Mouse (Mus musculus) hindbrain, embryonic 12.5 days (tissue): ENCODE measurements around the gene Dusp7. TPM values are rescaled to one million over a fixed set of nuclear protein-coding genes. Genes with fewer than 3 reads are reported as not detected.

ENCODE experiments used
- ATAC-seq: fragments of 200-750 bp; cut with Nextera tagmentation; 2 replicates; pipeline ENCODE4 v1.8.0; 2017; ENCODE audit warnings: moderate TSS enrichment; ENCODE audit not compliant: low FRiP score
- H3K27ac ChIP-seq: fragments of 300-500 bp; sonication (generic); 2 replicates; pipeline ENCODE4 v1.5.1; 2016; ENCODE audit warnings: mild to moderate bottlenecking
- H3K27me3 ChIP-seq: fragments of 300-500 bp; sonication (generic); 2 replicates; pipeline ENCODE4 v1.6.1; 2016; ENCODE audit warnings: mild to moderate bottlenecking
- H3K36me3 ChIP-seq: fragments of 300-500 bp; sonication (generic); 2 replicates; pipeline ENCODE4 v1.6.1; 2016; ENCODE audit warnings: mild to moderate bottlenecking
- H3K4me1 ChIP-seq: fragments of 300-500 bp; sonication (generic); 2 replicates; pipeline ENCODE4 v1.6.1; 2016
- H3K4me2 ChIP-seq: fragments of 300-500 bp; sonication (generic); replicated peaks from 2 replicates; pipeline ENCODE4 v1.6.1; 2016; ENCODE audit warnings: mild to moderate bottlenecking
- H3K4me3 ChIP-seq: fragments of 300-500 bp; sonication (generic); 2 replicates; pipeline ENCODE4 v1.5.1; 2016; ENCODE audit warnings: mild to moderate bottlenecking
- H3K9ac ChIP-seq: fragments of 300-500 bp; sonication (generic); 2 replicates; pipeline ENCODE4 v1.6.1; 2016; ENCODE audit warnings: mild to moderate bottlenecking, moderate library complexity
- H3K9me3 ChIP-seq: fragments of 300-500 bp; sonication (generic); replicated peaks from 2 replicates; pipeline ENCODE4 v1.6.1; 2016; ENCODE audit warnings: mild to moderate bottlenecking
- WGBS: fragments of 180-500 bp; shearing (Covaris S2); methylation state at CpG from one replicate; pipeline ENCODE4 v1.1.7; 2016; 5-methylcytosine and 5-hydroxymethylcytosine counted together
- polyA plus RNA-seq: library from polyadenylated mRNA; unstranded; fragments of >200 nt; fragmentation: Nextera tagmentation; extraction: Ambion mirVana; gene quantifications from 2 replicates; pipeline ENCODE4 v1.2.1, GENCODE M21; 2016

The Dusp7 gene
- polyA plus RNA-seq: 25.5 and 26.9 TPM in 2 replicates

GRCm38 (mm10) chr9:106368112-106368717, at the start of gene Dusp7:
TSS of gene Dusp7 (plus strand) at chr9:106368632.
- no peaks in the 10 kb centered on the region; the same call in 1 of the 2 replicates for H3K27me3 ChIP-seq
- ATAC-seq: peak; percentile 80
- peaks cover 9% of the 10 kb centered on the region; the same call in 1 of the 2 replicates for H3K36me3 ChIP-seq
- under 1% methylated on average over 43 of the region's 57 CpGs for WGBS
- no peaks in the 10 kb centered on the region for H3K9me3 ChIP-seq
- H3K27ac ChIP-seq: peak within 1 kb of the TSS; percentile 98
- H3K4me1 ChIP-seq: peaks cover 49% of the 10 kb centered on the region
- peak within 1 kb of the TSS; percentile 87 for H3K9ac ChIP-seq
- peak within 1 kb of the TSS; percentile 68 for H3K4me3 ChIP-seq
- H3K4me2 ChIP-seq: peak within 1 kb of the TSS; percentile 93

GRCm38 (mm10) chr9:106319095-106319494, 49.3 kb upstream of the Dusp7 start:
- no peaks in the 10 kb centered on the region for H3K27me3 ChIP-seq

GRCm38 (mm10) chr9:106322497-106322896, 45.9 kb upstream of the Dusp7 start:
- Histone ChIP-seq H3K27me3 (no peaks in the 10 kb centered on the region), H3K36me3 (no peaks in the 10 kb centered on the region), H3K9ac (no peak overlapping the region), H3K4me3 (no peak overlapping the region), H3K4me1 (peaks cover 14% of the 10 kb centered on the region), H3K4me2 (no peak overlapping the region), H3K27ac (no peak overlapping the region), H3K9me3 (no peaks in the 10 kb centered on the region)
- 88% methylated on average over 3 of the region's 3 CpGs for WGBS
- ATAC-seq: no peak

More at GRCm38 (mm10) chr9:106319095-106319494, 49.3 kb upstream of the Dusp7 start:
- H3K27ac ChIP-seq: no peak overlapping the region
- H3K9ac ChIP-seq: no peak overlapping the region
- H3K4me3 ChIP-seq: no peak overlapping the region
- no peaks in the 10 kb centered on the region for H3K9me3 ChIP-seq
- 58% methylated on average over 2 of the region's 2 CpGs for WGBS
- H3K4me1 ChIP-seq: peaks cover 11% of the 10 kb centered on the region
- no peak for ATAC-seq
- H3K4me2 ChIP-seq: no peak overlapping the region
- H3K36me3 ChIP-seq: no peaks in the 10 kb centered on the region

GRCm38 (mm10) chr9:106326241-106326640, 42.2 kb upstream of the Dusp7 start:
- peaks cover 11% of the 10 kb centered on the region; the same call in 1 of the 2 replicates for H3K4me1 ChIP-seq
- no peak overlapping the region for H3K4me3 ChIP-seq
- WGBS: 76% methylated on average over 8 of the region's 8 CpGs
- no peak overlapping the region for H3K4me2 ChIP-seq
- H3K9ac ChIP-seq: no peak overlapping the region
- no peak overlapping the region for H3K27ac ChIP-seq
- no peaks in the 10 kb centered on the region for H3K27me3 ChIP-seq
- H3K9me3 ChIP-seq: no peaks in the 10 kb centered on the region
- ATAC-seq: no peak
- no peaks in the 10 kb centered on the region for H3K36me3 ChIP-seq

- Histone ChIP-seq H3K36me3 (no peaks in the 10 kb centered on the region), H3K27ac (no peak overlapping the region), H3K4me2 (no peak overlapping the region), H3K4me1 (peaks cover 11% of the 10 kb centered on the region; the same call in 1 of the 2 replicates), H3K9ac (no peak overlapping the region), H3K4me3 (no peak overlapping the region), H3K27me3 (no peaks in the 10 kb centered on the region), H3K9me3 (no peaks in the 10 kb centered on the region)
- WGBS: 82% methylated on average over 8 of the region's 8 CpGs
- no peak for ATAC-seq
Measured at GRCm38 (mm10) chr9:106327125-106327809, 41.2 kb upstream of the Dusp7 start.

- H3K4me3 ChIP-seq: no peak overlapping the region
- no peaks in the 10 kb centered on the region for H3K36me3 ChIP-seq
- no peak for ATAC-seq
- WGBS: 87% methylated on average over 7 of the region's 7 CpGs
- no peak overlapping the region for H3K4me2 ChIP-seq
- H3K9ac ChIP-seq: no peak overlapping the region
- H3K4me1 ChIP-seq: peaks cover 7% of the 10 kb centered on the region; the same call in 1 of the 2 replicates
- no peak overlapping the region for H3K27ac ChIP-seq
- no peaks in the 10 kb centered on the region for H3K27me3 ChIP-seq
- H3K9me3 ChIP-seq: no peaks in the 10 kb centered on the region
Measured at GRCm38 (mm10) chr9:106328068-106328610, 40.3 kb upstream of the Dusp7 start.

GRCm38 (mm10) chr9:106328772-106329511, 39.5 kb upstream of the Dusp7 start:
- Histone ChIP-seq H3K9ac (no peak overlapping the region), H3K9me3 (no peaks in the 10 kb centered on the region), H3K4me1 (peaks cover 7% of the 10 kb centered on the region; the same call in 1 of the 2 replicates), H3K36me3 (no peaks in the 10 kb centered on the region), H3K4me2 (no peak overlapping the region), H3K27ac (no peak overlapping the region), H3K4me3 (no peak overlapping the region), H3K27me3 (no peaks in the 10 kb centered on the region)
- WGBS: 74% methylated on average over 5 of the region's 5 CpGs
- ATAC-seq: no peak

GRCm38 (mm10) chr9:106332746-106333145, 35.7 kb upstream of the Dusp7 start:
- WGBS: 73% methylated on average over 3 of the region's 3 CpGs
- Histone ChIP-seq H3K4me3 (no peak overlapping the region), H3K36me3 (no peaks in the 10 kb centered on the region), H3K9me3 (no peaks in the 10 kb centered on the region), H3K27me3 (no peaks in the 10 kb centered on the region), H3K27ac (no peak overlapping the region), H3K9ac (no peak overlapping the region), H3K4me2 (no peak overlapping the region), H3K4me1 (peaks cover 14% of the 10 kb centered on the region; the same call in 1 of the 2 replicates)
- ATAC-seq: no peak

GRCm38 (mm10) chr9:106337620-106338019, 30.8 kb upstream of the Dusp7 start:
- Histone ChIP-seq H3K36me3 (no peaks in the 10 kb centered on the region), H3K4me1 (peaks cover 54% of the 10 kb centered on the region), H3K27ac (peak overlapping the region; percentile 84), H3K27me3 (no peaks in the 10 kb centered on the region), H3K9me3 (no peaks in the 10 kb centered on the region), H3K9ac (no peak overlapping the region), H3K4me3 (no peak overlapping the region), H3K4me2 (no peak overlapping the region)
- ATAC-seq: no peak
- WGBS: 83% methylated on average over 9 of the region's 9 CpGs

GRCm38 (mm10) chr9:106338462-106339172, 29.8 kb upstream of the Dusp7 start:
- Histone ChIP-seq H3K4me1 (peaks cover 54% of the 10 kb centered on the region), H3K9me3 (no peaks in the 10 kb centered on the region), H3K4me3 (no peak overlapping the region), H3K27ac (peak overlapping the region; percentile 84), H3K4me2 (peak overlapping the region; percentile 8; the same call in 1 of the 2 replicates), H3K27me3 (no peaks in the 10 kb centered on the region), H3K9ac (no peak overlapping the region), H3K36me3 (no peaks in the 10 kb centered on the region)
- WGBS: 7% methylated on average over 10 of the region's 10 CpGs
- peak; percentile 64 for ATAC-seq

- Histone ChIP-seq H3K4me1 (peaks cover 54% of the 10 kb centered on the region), H3K9ac (no peak overlapping the region), H3K4me2 (peak overlapping the region; percentile 8; the same call in 1 of the 2 replicates), H3K27me3 (no peaks in the 10 kb centered on the region), H3K9me3 (no peaks in the 10 kb centered on the region), H3K36me3 (no peaks in the 10 kb centered on the region), H3K27ac (peak overlapping the region; percentile 84), H3K4me3 (no peak overlapping the region)
- 45% methylated on average over 6 of the region's 6 CpGs for WGBS
- ATAC-seq: peak; percentile 17; the same call in 1 of the 2 replicates
Measured at GRCm38 (mm10) chr9:106339173-106339558, 29.3 kb upstream of the Dusp7 start.
